15 mouse cellular contexts compared by ENCODE assay signal in genomic region chr6:90725526-90725925, GRCm38 (mm10).
DNase-seq lines count a peak whose midpoint lies in the region; ATAC-seq lines count a peak whose summit lies in the region.
"Had no signal": no experiment of that assay in that cellular context is flagged by ENCODE, and none has a peak within 500 bp of the region (broad histone marks: within the 10 kb centered on the region; RNA-seq: fewer than 3 reads in every experiment).

No protein-coding gene starts in this region.

- no peaks in the 10 kb centered on the region for H3K9me3 ChIP-seq in intestine, embryonic 16.5 days (ENCODE audit: control insufficient read depth, low read length)
- no peaks in the 10 kb centered on the region for H3K9me3 ChIP-seq in intestine, embryonic 15.5 days
- no peaks in the 10 kb centered on the region for H3K9me3 ChIP-seq in embryonic facial prominence, embryonic 13.5 days
- no peaks in the 10 kb centered on the region for H3K9me3 ChIP-seq in hindbrain, embryonic 14.5 days (ENCODE audit: control insufficient read depth, low read length)
- no peaks in the 10 kb centered on the region for H3K9me3 ChIP-seq in midbrain, embryonic 16.5 days (replicated peaks; ENCODE audit: control insufficient read depth, low read length, poor library complexity, severe bottlenecking)
- H3K9me3 ChIP-seq: heart, embryonic 15.5 days had no signal

- no peaks in the 10 kb centered on the region for H3K27me3 ChIP-seq in intestine, embryonic 16.5 days (replicated peaks; ENCODE audit: control insufficient read depth, insufficient read depth, low read length)
- H3K27me3 ChIP-seq in intestine, embryonic 15.5 days (replicated peaks) = no peaks in the 10 kb centered on the region
- H3K27me3 ChIP-seq in embryonic facial prominence, embryonic 13.5 days = no peaks in the 10 kb centered on the region
- H3K27me3 ChIP-seq in hindbrain, embryonic 14.5 days (ENCODE audit: control insufficient read depth, insufficient read depth, low read length) = no peaks in the 10 kb centered on the region
- no peaks in the 10 kb centered on the region for H3K27me3 ChIP-seq in midbrain, embryonic 16.5 days (ENCODE audit: control insufficient read depth, insufficient read depth, low read depth, low read length)
- H3K27me3 ChIP-seq: heart, embryonic 15.5 days had no signal

- H3K36me3 ChIP-seq in intestine, embryonic 16.5 days (ENCODE audit: control insufficient read depth, insufficient read depth, low read length) = no peaks in the 10 kb centered on the region
- no peaks in the 10 kb centered on the region for H3K36me3 ChIP-seq in intestine, embryonic 15.5 days
- no peaks in the 10 kb centered on the region for H3K36me3 ChIP-seq in embryonic facial prominence, embryonic 13.5 days
- no peaks in the 10 kb centered on the region for H3K36me3 ChIP-seq in hindbrain, embryonic 14.5 days (replicated peaks; ENCODE audit: control insufficient read depth, insufficient read depth)
- H3K36me3 ChIP-seq in midbrain, embryonic 16.5 days (ENCODE audit: control insufficient read depth, insufficient read depth, low read length) = no peaks in the 10 kb centered on the region
- H3K36me3 ChIP-seq: heart, embryonic 15.5 days had no signal

- H3K4me3 ChIP-seq in intestine, embryonic 16.5 days (ENCODE audit: low read length) = no peak overlapping the region
- H3K4me3 ChIP-seq in intestine, embryonic 15.5 days (replicated peaks) = no peak overlapping the region
- no peak overlapping the region for H3K4me3 ChIP-seq in embryonic facial prominence, embryonic 13.5 days
- H3K4me3 ChIP-seq in hindbrain, embryonic 14.5 days (replicated peaks; ENCODE audit: low read length) = no peak overlapping the region
- no peak overlapping the region for H3K4me3 ChIP-seq in midbrain, embryonic 16.5 days (ENCODE audit: low read depth, low read length)
- H3K4me3 ChIP-seq: heart, embryonic 15.5 days; myocyte had no signal

- WGBS in intestine, embryonic 16.5 days = 42% methylated on average over 1 of the region's 1 CpGs
- 66% methylated on average over 1 of the region's 1 CpGs for WGBS in intestine, embryonic 15.5 days
- 47% methylated on average over 1 of the region's 1 CpGs for WGBS in embryonic facial prominence, embryonic 13.5 days
- 59% methylated on average over 1 of the region's 1 CpGs for WGBS in hindbrain, embryonic 14.5 days
- 32% methylated on average over 1 of the region's 1 CpGs for WGBS in midbrain, embryonic 16.5 days

- DNase-seq in hindbrain, embryonic 14.5 days (ENCODE audit: low spot score) = no peak
- DNase-seq in adipocyte (ENCODE audit: low spot score) = no peak
- DNase-seq in layer of hippocampus, adult 11-12 months (ENCODE audit: low spot score) = no peak
- DNase-seq: adrenal gland, postnatal 14 days; cerebellum, adult 9-11 months; layer of hippocampus, adult 9-11 months; lung, embryonic 14.5 days; thymus, adult 18-20 months had no signal

- H3K9ac ChIP-seq in intestine, embryonic 16.5 days (ENCODE audit: low read depth, low read length) = no peak overlapping the region
- no peak overlapping the region for H3K9ac ChIP-seq in intestine, embryonic 15.5 days
- H3K9ac ChIP-seq in embryonic facial prominence, embryonic 13.5 days = peak overlapping the region; percentile 32; the same call in 1 of the 2 replicates
- H3K9ac ChIP-seq in hindbrain, embryonic 14.5 days = no peak overlapping the region
- no peak overlapping the region for H3K9ac ChIP-seq in midbrain, embryonic 16.5 days (ENCODE audit: low read depth, low read length)
- H3K9ac ChIP-seq: heart, embryonic 15.5 days; lung, embryonic 14.5 days had no signal

- H3K27ac ChIP-seq in intestine, embryonic 16.5 days (ENCODE audit: low read length) = 0 out of 2 replicates have a peak overlapping the region, but pooled peaks have one; percentile 6
- H3K27ac ChIP-seq in intestine, embryonic 15.5 days = no peak overlapping the region
- no peak overlapping the region for H3K27ac ChIP-seq in embryonic facial prominence, embryonic 13.5 days
- H3K27ac ChIP-seq in hindbrain, embryonic 14.5 days = peak overlapping the region; percentile 33; the same call in 1 of the 2 replicates
- no peak overlapping the region for H3K27ac ChIP-seq in midbrain, embryonic 16.5 days (ENCODE audit: low read length)
- H3K27ac ChIP-seq: heart, embryonic 15.5 days had no signal

- no peak overlapping the region for H3K4me2 ChIP-seq in intestine, embryonic 16.5 days (ENCODE audit: low read depth, low read length)
- no peak overlapping the region for H3K4me2 ChIP-seq in intestine, embryonic 15.5 days (replicated peaks)
- H3K4me2 ChIP-seq in embryonic facial prominence, embryonic 13.5 days = no peak overlapping the region
- H3K4me2 ChIP-seq in hindbrain, embryonic 14.5 days (replicated peaks) = no peak overlapping the region
- H3K4me2 ChIP-seq in midbrain, embryonic 16.5 days (ENCODE audit: low read length) = no peak overlapping the region
- H3K4me2 ChIP-seq: heart, embryonic 15.5 days; lung, embryonic 14.5 days had no signal

- ATAC-seq in intestine, embryonic 16.5 days = no peak
- ATAC-seq in intestine, embryonic 15.5 days = no peak
- no peak for ATAC-seq in embryonic facial prominence, embryonic 13.5 days (ENCODE audit: insufficient number of reproducible peaks, insufficient read depth, low FRiP score, low TSS enrichment, low read depth)
- ATAC-seq in hindbrain, embryonic 14.5 days (ENCODE audit: low FRiP score) = peak; percentile 15; the same call in 1 of the 2 replicates
- peak; percentile 34; the same call in 1 of the 2 replicates for ATAC-seq in midbrain, embryonic 16.5 days
- ATAC-seq: CD4-positive, CD25-positive, alpha-beta regulatory T cell, adult 4 months had no signal

- H3K4me1 ChIP-seq in intestine, embryonic 16.5 days (ENCODE audit: control insufficient read depth, insufficient read depth, low read length) = peaks cover 27% of the 10 kb centered on the region
- peaks cover 26% of the 10 kb centered on the region for H3K4me1 ChIP-seq in intestine, embryonic 15.5 days (replicated peaks)
- H3K4me1 ChIP-seq in embryonic facial prominence, embryonic 13.5 days = peaks cover 10% of the 10 kb centered on the region
- H3K4me1 ChIP-seq in hindbrain, embryonic 14.5 days (replicated peaks; ENCODE audit: control insufficient read depth, insufficient read depth, low read length) = peaks cover 36% of the 10 kb centered on the region
- peaks cover 31% of the 10 kb centered on the region for H3K4me1 ChIP-seq in midbrain, embryonic 16.5 days (ENCODE audit: control insufficient read depth, insufficient read depth, low read length)

Comparison
In these comparisons a context has a peak if more than half of its experiments do, and no peak if none do; other contexts are left out.
1. H3K27ac ChIP-seq: peak in intestine, embryonic 16.5 days (single experiment) and hindbrain, embryonic 14.5 days (single experiment); none in intestine, embryonic 15.5 days (single experiment), embryonic facial prominence, embryonic 13.5 days (single experiment) and midbrain, embryonic 16.5 days (single experiment).
2. ATAC-seq: peak in hindbrain, embryonic 14.5 days (single experiment) and midbrain, embryonic 16.5 days (single experiment); none in intestine, embryonic 16.5 days (single experiment), intestine, embryonic 15.5 days (single experiment) and embryonic facial prominence, embryonic 13.5 days (single experiment).